Comparison of ENCODE assay signal across 26 mouse cellular contexts in the genomic region with DNA sequence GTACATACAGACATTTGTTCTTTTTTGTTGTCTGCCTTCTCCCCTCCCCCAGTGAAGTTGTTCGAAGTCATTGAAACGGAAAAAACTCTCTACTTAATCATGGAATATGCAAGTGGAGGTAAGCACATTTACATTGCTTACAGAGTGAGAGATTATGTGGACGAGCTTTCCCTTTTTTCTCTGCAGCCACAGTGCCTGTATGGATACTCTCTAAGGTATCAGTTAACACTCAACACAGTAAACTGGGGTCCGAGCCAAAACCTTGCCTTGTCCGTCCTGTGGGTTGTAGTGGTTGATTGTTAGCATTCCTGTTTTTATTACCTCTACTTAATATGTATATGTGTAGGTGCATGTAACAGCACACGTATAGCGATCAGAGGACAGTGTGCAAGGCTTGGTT. TPM values are rescaled to one million over a fixed set of nuclear protein-coding genes. Genes with fewer than 3 reads are reported as not detected.
DNase-seq lines count a peak whose midpoint lies in the region; ATAC-seq lines count a peak whose summit lies in the region.
"Had no signal": no experiment of that assay in that cellular context is flagged by ENCODE, and none has a peak within 500 bp of the region (broad histone marks: within the 10 kb centered on the region; RNA-seq: fewer than 3 reads in every experiment).

No protein-coding gene starts in this region.

- H3K36me3 ChIP-seq in embryonic facial prominence, embryonic 14.5 days (ENCODE audit: control insufficient read depth, insufficient read depth, low read length) = peaks cover 52% of the 10 kb centered on the region
- H3K36me3 ChIP-seq in embryonic facial prominence, embryonic 10.5 days (replicated peaks) = peaks cover 80% of the 10 kb centered on the region
- H3K36me3 ChIP-seq in heart, embryonic 13.5 days = peaks cover 63% of the 10 kb centered on the region
- H3K36me3 ChIP-seq in heart, embryonic 16.5 days (ENCODE audit: control insufficient read depth, insufficient read depth) = peaks cover 20% of the 10 kb centered on the region
- peaks cover 61% of the 10 kb centered on the region for H3K36me3 ChIP-seq in limb, embryonic 13.5 days
- H3K36me3 ChIP-seq in limb, embryonic 10.5 days = peaks cover 77% of the 10 kb centered on the region

- H3K27ac ChIP-seq in embryonic facial prominence, embryonic 14.5 days (replicated peaks; ENCODE audit: low read depth, low read length) = peak overlapping the region; percentile 33; the same call in 1 of the 2 replicates
- no peak overlapping the region for H3K27ac ChIP-seq in embryonic facial prominence, embryonic 10.5 days (replicated peaks)
- peak overlapping the region; percentile 1; the same call in 1 of the 2 replicates for H3K27ac ChIP-seq in heart, embryonic 13.5 days (replicated peaks)
- peak overlapping the region; percentile 53 for H3K27ac ChIP-seq in heart, embryonic 16.5 days (ENCODE audit: low read length)
- H3K27ac ChIP-seq in limb, embryonic 13.5 days = 0 out of 2 replicates have a peak overlapping the region, but pooled peaks have one; percentile 29
- no peak overlapping the region for H3K27ac ChIP-seq in limb, embryonic 10.5 days
- H3K27ac ChIP-seq: embryonic facial prominence, embryonic 15.5 days; gastrocnemius, adult 2 months; hindbrain, embryonic 14.5 days; hindbrain, postnatal 0 days had no signal

- H3K4me2 ChIP-seq in embryonic facial prominence, embryonic 14.5 days (ENCODE audit: low read depth, low read length) = no peak overlapping the region
- H3K4me2 ChIP-seq in heart, embryonic 13.5 days = peak overlapping the region; percentile 12; the same call in 1 of the 2 replicates
- no peak overlapping the region for H3K4me2 ChIP-seq in heart, embryonic 16.5 days (ENCODE audit: low read depth, low read length)
- H3K4me2 ChIP-seq in limb, embryonic 13.5 days (replicated peaks) = no peak overlapping the region
- H3K4me2 ChIP-seq: embryonic facial prominence, embryonic 15.5 days; hindbrain, embryonic 14.5 days had no signal

- DNase-seq in embryonic facial prominence, embryonic 14.5 days (ENCODE audit: low spot score) = peak; percentile 27
- no peak for DNase-seq in embryonic facial prominence, embryonic 10.5 days (ENCODE audit: low spot score)
- no peak for DNase-seq in heart, adult 8-10 months (ENCODE audit: low spot score)
- no peak for DNase-seq in heart, postnatal 10 days
- no peak for DNase-seq in limb, embryonic 10.5 days (ENCODE audit: low spot score)
- DNase-seq: adrenal gland, adult 8-10 months; adrenal gland, postnatal 25 days; cerebellum, adult 11-12 months; cerebellum, adult 8-10 months; cerebellum, postnatal 10 days; embryo, embryonic 11 days; forebrain, postnatal 0 days; gastrocnemius, adult 2 months; gastrocnemius, postnatal 14 days; heart, postnatal 36 days; kidney, adult 18-20 months had no signal

- ATAC-seq in embryonic facial prominence, embryonic 14.5 days (ENCODE audit: low read depth) = 0 out of 2 replicates have a peak, but pooled peaks have one; percentile 26
- ATAC-seq in heart, embryonic 13.5 days (ENCODE audit: extremely low read depth, insufficient number of reproducible peaks, low FRiP score, low TSS enrichment) = no peak
- peak; percentile 75; the same call in 1 of the 2 replicates for ATAC-seq in heart, embryonic 16.5 days (replicated peaks; ENCODE audit: extremely low read depth, insufficient read depth, low FRiP score)
- ATAC-seq in limb, embryonic 13.5 days (ENCODE audit: low FRiP score, low read depth) = no peak; the same call in 1 of the 2 replicates
- ATAC-seq: activated CD4-positive, CD25-positive, alpha-beta regulatory T cell, adult 4 months; forebrain, embryonic 14.5 days; forebrain, postnatal 0 days; hindbrain, postnatal 0 days; inflammation-experienced regulatory T-cells, adult 6 months; intestine, embryonic 16.5 days had no signal

- intact Hi-C loops in heart, postnatal 10 days (cut with DNase I) = no loop called here

- H3K9ac ChIP-seq in embryonic facial prominence, embryonic 14.5 days (ENCODE audit: low read depth, low read length) = no peak overlapping the region
- no peak overlapping the region for H3K9ac ChIP-seq in heart, embryonic 13.5 days
- H3K9ac ChIP-seq in heart, embryonic 16.5 days (ENCODE audit: low read length) = no peak overlapping the region
- no peak overlapping the region for H3K9ac ChIP-seq in limb, embryonic 13.5 days
- H3K9ac ChIP-seq: embryonic facial prominence, embryonic 15.5 days; forebrain, postnatal 0 days; hindbrain, embryonic 14.5 days had no signal

- no peaks in the 10 kb centered on the region for H3K27me3 ChIP-seq in embryonic facial prominence, embryonic 14.5 days (replicated peaks; ENCODE audit: control insufficient read depth, insufficient read depth, low read length)
- H3K27me3 ChIP-seq in embryonic facial prominence, embryonic 10.5 days (replicated peaks; ENCODE audit: low read depth, poor library complexity, severe bottlenecking) = no peaks in the 10 kb centered on the region
- H3K27me3 ChIP-seq in heart, embryonic 13.5 days (replicated peaks) = no peaks in the 10 kb centered on the region
- H3K27me3 ChIP-seq in heart, embryonic 16.5 days (ENCODE audit: control insufficient read depth, insufficient read depth, low read length) = no peaks in the 10 kb centered on the region
- no peaks in the 10 kb centered on the region for H3K27me3 ChIP-seq in limb, embryonic 13.5 days
- no peaks in the 10 kb centered on the region for H3K27me3 ChIP-seq in limb, embryonic 10.5 days (ENCODE audit: low read depth, poor library complexity, severe bottlenecking)
- H3K27me3 ChIP-seq: embryonic facial prominence, embryonic 15.5 days had no signal

- 79% methylated on average over 7 of the region's 7 CpGs for WGBS in embryonic facial prominence, embryonic 14.5 days
- 95% methylated on average over 7 of the region's 7 CpGs for WGBS in embryonic facial prominence, embryonic 10.5 days
- WGBS in heart, embryonic 13.5 days = 61% methylated on average over 7 of the region's 7 CpGs
- WGBS in heart, embryonic 16.5 days = 50% methylated on average over 7 of the region's 7 CpGs
- WGBS in limb, embryonic 13.5 days = 73% methylated on average over 7 of the region's 7 CpGs
- WGBS in limb, embryonic 10.5 days = 92% methylated on average over 7 of the region's 7 CpGs

- H3K9me3 ChIP-seq in embryonic facial prominence, embryonic 14.5 days (ENCODE audit: control insufficient read depth, low read length) = no peaks in the 10 kb centered on the region
- H3K9me3 ChIP-seq in embryonic facial prominence, embryonic 10.5 days = no peaks in the 10 kb centered on the region
- no peaks in the 10 kb centered on the region for H3K9me3 ChIP-seq in heart, embryonic 13.5 days
- H3K9me3 ChIP-seq in heart, embryonic 16.5 days (replicated peaks; ENCODE audit: control insufficient read depth, low read length) = no peaks in the 10 kb centered on the region
- H3K9me3 ChIP-seq in limb, embryonic 13.5 days = no peaks in the 10 kb centered on the region
- no peaks in the 10 kb centered on the region for H3K9me3 ChIP-seq in limb, embryonic 10.5 days (replicated peaks)
- H3K9me3 ChIP-seq: embryonic facial prominence, embryonic 15.5 days had no signal

- H3K4me1 ChIP-seq in embryonic facial prominence, embryonic 14.5 days (ENCODE audit: control insufficient read depth, insufficient read depth, low read length) = no peaks in the 10 kb centered on the region
- H3K4me1 ChIP-seq in embryonic facial prominence, embryonic 10.5 days = no peaks in the 10 kb centered on the region
- peaks cover 20% of the 10 kb centered on the region for H3K4me1 ChIP-seq in heart, embryonic 13.5 days
- peaks cover 11% of the 10 kb centered on the region for H3K4me1 ChIP-seq in heart, embryonic 16.5 days (ENCODE audit: control insufficient read depth, insufficient read depth, low read length)
- H3K4me1 ChIP-seq in limb, embryonic 13.5 days = no peaks in the 10 kb centered on the region
- no peaks in the 10 kb centered on the region for H3K4me1 ChIP-seq in limb, embryonic 10.5 days
- H3K4me1 ChIP-seq: embryonic facial prominence, embryonic 15.5 days had no signal

- no peak overlapping the region for H3K4me3 ChIP-seq in embryonic facial prominence, embryonic 14.5 days (ENCODE audit: low read depth, low read length)
- no peak overlapping the region for H3K4me3 ChIP-seq in embryonic facial prominence, embryonic 10.5 days
- no peak overlapping the region for H3K4me3 ChIP-seq in heart, embryonic 13.5 days
- no peak overlapping the region for H3K4me3 ChIP-seq in heart, embryonic 16.5 days (ENCODE audit: low read length)
- H3K4me3 ChIP-seq in limb, embryonic 13.5 days = no peak overlapping the region
- H3K4me3 ChIP-seq in limb, embryonic 10.5 days = no peak overlapping the region
- H3K4me3 ChIP-seq: embryonic facial prominence, embryonic 15.5 days; gastrocnemius, adult 2 months had no signal

RNA-seq across cellular contexts. Expression of gene Mark3, which starts 43.9 kb away (rescaled TPM):
- polyA plus RNA-seq in embryonic facial prominence, embryonic 14.5 days (2014; fragmentation: Nextera tagmentation; extraction: Ambion mirVana) = 47.0 and 47.2 TPM in 2 replicates
- polyA plus RNA-seq in embryonic facial prominence, embryonic 10.5 days (2016; fragmentation: Nextera tagmentation; extraction: Ambion mirVana) = 41.7 and 45.6 TPM in 2 replicates
- polyA plus RNA-seq in heart, embryonic 13.5 days (2015; fragmentation: Nextera tagmentation; extraction: Ambion mirVana) = 25.7 and 28.0 TPM in 2 replicates
- 10 to 100 TPM; 46.0 to 50.4 (median 47.1) TPM for total RNA-seq in heart, adult 8-10 months (2022)
- 25.7 and 28.1 TPM in 2 replicates for polyA plus RNA-seq in heart, embryonic 16.5 days (2015; fragmentation: Nextera tagmentation; extraction: Ambion mirVana)
- total RNA-seq in heart, postnatal 10 days (2021) = 10 to 100 TPM; 71.0 to 71.7 TPM
- 40.3 and 43.8 TPM in 2 replicates for polyA plus RNA-seq in limb, embryonic 13.5 days (2015; fragmentation: Nextera tagmentation; extraction: Ambion mirVana)
- polyA plus RNA-seq in limb, embryonic 10.5 days (2016; fragmentation: Nextera tagmentation; extraction: Ambion mirVana) = 47.4 and 50.6 TPM in 2 replicates

RNA-seq across cellular contexts. Expression of gene Ckb, which starts 53.9 kb away (rescaled TPM):
- polyA plus RNA-seq in embryonic facial prominence, embryonic 14.5 days (2014; fragmentation: Nextera tagmentation; extraction: Ambion mirVana) = 206 and 208 TPM in 2 replicates
- polyA plus RNA-seq in embryonic facial prominence, embryonic 10.5 days (2016; fragmentation: Nextera tagmentation; extraction: Ambion mirVana) = 479 and 683 TPM in 2 replicates
- 279 and 320 TPM in 2 replicates for polyA plus RNA-seq in heart, embryonic 13.5 days (2015; fragmentation: Nextera tagmentation; extraction: Ambion mirVana)
- total RNA-seq in heart, adult 8-10 months (2022) = 10 to 100 TPM; 57.4 to 70.8 (median 63.8) TPM
- 388 and 414 TPM in 2 replicates for polyA plus RNA-seq in heart, embryonic 16.5 days (2015; fragmentation: Nextera tagmentation; extraction: Ambion mirVana)
- 100 to 1,000 TPM; 127 to 140 TPM for total RNA-seq in heart, postnatal 10 days (2021)
- 128 and 135 TPM in 2 replicates for polyA plus RNA-seq in limb, embryonic 13.5 days (2015; fragmentation: Nextera tagmentation; extraction: Ambion mirVana)
- polyA plus RNA-seq in limb, embryonic 10.5 days (2016; fragmentation: Nextera tagmentation; extraction: Ambion mirVana) = 46.5 and 55.9 TPM in 2 replicates

RNA-seq across cellular contexts. Expression of gene Trmt61a, which starts 59.6 kb away (rescaled TPM):
- polyA plus RNA-seq in embryonic facial prominence, embryonic 14.5 days (2014; fragmentation: Nextera tagmentation; extraction: Ambion mirVana) = 5.8 and 7.9 TPM in 2 replicates
- polyA plus RNA-seq in embryonic facial prominence, embryonic 10.5 days (2016; fragmentation: Nextera tagmentation; extraction: Ambion mirVana) = 17.7 and 19.6 TPM in 2 replicates
- polyA plus RNA-seq in heart, embryonic 13.5 days (2015; fragmentation: Nextera tagmentation; extraction: Ambion mirVana) = 7.8 and 8.3 TPM in 2 replicates
- 1 to 10 TPM; 4.0 to 5.9 (median 4.9) TPM for total RNA-seq in heart, adult 8-10 months (2022)
- 7.7 and 8.5 TPM in 2 replicates for polyA plus RNA-seq in heart, embryonic 16.5 days (2015; fragmentation: Nextera tagmentation; extraction: Ambion mirVana)
- 1 to 10 TPM; 6.4 to 8.3 TPM for total RNA-seq in heart, postnatal 10 days (2021)
- polyA plus RNA-seq in limb, embryonic 13.5 days (2015; fragmentation: Nextera tagmentation; extraction: Ambion mirVana) = 10.7 and 13.0 TPM in 2 replicates
- polyA plus RNA-seq in limb, embryonic 10.5 days (2016; fragmentation: Nextera tagmentation; extraction: Ambion mirVana) = 18.2 and 21.0 TPM in 2 replicates

Comparison
In these comparisons a context has a peak if more than half of its experiments do, and no peak if none do; other contexts are left out.
1. ATAC-seq: peak in embryonic facial prominence, embryonic 14.5 days (single experiment) and heart, embryonic 16.5 days (single experiment); none in heart, embryonic 13.5 days (single experiment) and limb, embryonic 13.5 days (single experiment).
2. H3K27ac ChIP-seq: peak in embryonic facial prominence, embryonic 14.5 days (single experiment), heart, embryonic 13.5 days (single experiment), heart, embryonic 16.5 days (single experiment) and limb, embryonic 13.5 days (single experiment); none in embryonic facial prominence, embryonic 10.5 days (single experiment) and limb, embryonic 10.5 days (single experiment).